Mouse (Mus musculus) G1E-ER4 (cell line): Measurements from ENCODE around the gene 2310011J03Rik. TPM values are rescaled to one million over a fixed set of nuclear protein-coding genes. Genes with fewer than 3 reads are reported as not detected.

Experiments
- GATA1 ChIP-seq: IDR thresholded peaks from one replicate; pipeline ENCODE4 v1.8.0; 2012; ENCODE audit warnings: low read length, inconsistent platforms
- polyA plus RNA-seq: library from polyadenylated mRNA; stranded (reverse); fragments of >175 nt; gene quantifications from 2 replicates; pipeline ENCODE4 v1.2.3, GENCODE M21; 2012

2310011J03Rik gene
- polyA plus RNA-seq, result 99.6 and 132 TPM in 2 replicates

DNA sequence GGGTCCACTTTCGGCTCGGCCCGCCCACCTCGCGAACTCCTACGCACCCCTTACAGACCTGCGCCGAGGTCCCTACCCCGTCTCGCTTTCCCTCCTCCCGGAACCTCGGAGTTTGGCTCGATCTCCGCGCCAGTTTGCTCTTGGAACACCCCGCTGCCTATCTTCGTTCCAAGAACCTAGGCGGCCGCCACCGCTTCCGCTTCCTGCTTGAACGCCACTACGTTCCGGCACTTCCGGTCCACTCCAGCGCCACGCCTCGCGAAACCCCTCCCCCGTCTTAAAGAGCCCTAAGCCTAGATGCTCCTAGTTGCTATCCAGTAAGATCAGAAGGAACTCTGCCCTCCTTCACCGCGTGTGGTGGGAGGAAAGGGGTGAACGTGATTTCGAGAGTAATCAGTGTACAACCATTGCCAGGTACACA lies at the start of gene 2310011J03Rik:
Gene 2310011J03Rik (minus strand): TSS at position 198 of the 421 bp plus-strand sequence.
- no peak for TF ChIP-seq GATA1

DNA sequence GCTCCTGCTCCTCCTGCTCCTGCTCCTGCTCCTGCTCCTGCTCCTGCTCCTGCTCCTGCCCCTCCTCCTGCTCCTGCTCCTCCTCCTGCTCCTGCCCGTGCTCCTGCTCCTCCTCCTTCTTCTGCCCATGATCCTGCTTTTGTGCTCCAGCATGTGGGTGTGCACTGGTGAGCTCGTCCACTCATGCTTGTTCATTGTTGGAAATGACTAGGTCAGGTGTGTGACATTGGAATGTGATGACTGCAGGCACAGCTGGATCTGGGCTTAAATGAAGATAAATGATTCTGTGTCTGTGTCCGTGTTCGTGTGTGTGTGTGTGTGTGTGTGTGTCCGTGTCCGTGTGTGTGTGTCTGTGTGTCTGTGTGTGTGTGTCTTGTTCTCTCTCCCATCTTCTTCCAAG lies 48.1 kb upstream of the 2310011J03Rik start:
- no peak for TF ChIP-seq GATA1

DNA sequence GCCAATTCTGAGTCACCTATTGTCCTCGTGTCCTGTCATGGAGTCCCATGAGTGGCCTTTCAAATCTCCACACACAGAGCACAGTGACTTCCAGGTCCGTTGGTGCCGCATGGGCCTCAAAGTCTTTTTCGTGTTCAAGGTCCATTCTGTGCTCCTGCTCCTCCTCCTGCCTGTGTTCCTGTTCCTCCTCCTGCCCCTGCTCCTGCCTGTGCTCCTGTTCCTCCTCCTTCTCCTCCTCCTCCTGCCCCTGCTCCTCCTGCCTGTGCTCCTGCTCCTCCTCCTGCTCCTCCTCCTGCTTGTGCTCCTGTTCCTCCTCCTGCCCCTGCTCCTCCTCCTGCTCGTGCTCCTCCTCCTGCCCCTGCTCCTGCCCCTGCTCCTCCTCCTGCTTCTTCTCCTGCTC lies 47.6 kb upstream of the 2310011J03Rik start:
- TF ChIP-seq GATA1, result no peak

DNA sequence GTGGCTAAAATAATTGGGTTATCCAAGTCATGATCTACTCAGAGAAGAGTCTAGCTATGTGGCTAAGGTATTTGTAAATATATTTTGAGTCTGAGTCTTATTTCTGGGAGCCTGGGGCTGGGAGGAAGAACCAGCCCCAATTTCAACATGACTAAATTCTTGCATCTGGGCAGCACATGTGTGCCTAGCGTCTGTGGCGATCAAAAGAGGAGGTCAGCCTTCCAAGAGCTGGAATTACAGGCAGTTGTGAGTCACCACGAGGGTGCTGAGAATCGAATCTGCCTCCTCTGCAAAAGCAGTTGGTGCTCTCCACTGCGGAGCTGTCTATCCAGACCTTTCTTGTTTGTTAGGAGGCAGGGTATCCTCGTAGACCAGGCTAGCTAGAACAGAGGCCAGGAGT lies 45.4 kb upstream of the 2310011J03Rik start:
- TF ChIP-seq GATA1, result no peak

DNA sequence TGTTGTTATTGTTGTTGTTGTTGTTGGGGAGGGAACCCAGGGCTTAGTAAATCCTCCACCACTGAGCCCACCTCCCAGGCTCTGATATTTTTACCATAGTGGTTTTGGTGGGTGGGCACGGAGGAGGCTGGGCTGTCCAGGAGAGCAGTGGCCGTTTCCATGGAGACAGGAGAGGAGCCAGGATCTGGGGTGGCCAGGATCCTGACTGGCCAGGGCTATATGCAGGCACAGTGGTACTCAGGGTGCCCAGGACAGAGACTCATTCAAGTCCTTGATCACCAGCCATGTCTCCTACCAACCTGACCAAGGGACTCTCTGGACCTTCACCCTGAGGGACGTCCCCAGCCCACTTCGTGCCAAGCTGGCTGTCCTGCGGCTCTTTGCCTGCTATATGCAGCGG lies 43.4 kb upstream of the 2310011J03Rik start:
- TF ChIP-seq GATA1, result no peak

DNA sequence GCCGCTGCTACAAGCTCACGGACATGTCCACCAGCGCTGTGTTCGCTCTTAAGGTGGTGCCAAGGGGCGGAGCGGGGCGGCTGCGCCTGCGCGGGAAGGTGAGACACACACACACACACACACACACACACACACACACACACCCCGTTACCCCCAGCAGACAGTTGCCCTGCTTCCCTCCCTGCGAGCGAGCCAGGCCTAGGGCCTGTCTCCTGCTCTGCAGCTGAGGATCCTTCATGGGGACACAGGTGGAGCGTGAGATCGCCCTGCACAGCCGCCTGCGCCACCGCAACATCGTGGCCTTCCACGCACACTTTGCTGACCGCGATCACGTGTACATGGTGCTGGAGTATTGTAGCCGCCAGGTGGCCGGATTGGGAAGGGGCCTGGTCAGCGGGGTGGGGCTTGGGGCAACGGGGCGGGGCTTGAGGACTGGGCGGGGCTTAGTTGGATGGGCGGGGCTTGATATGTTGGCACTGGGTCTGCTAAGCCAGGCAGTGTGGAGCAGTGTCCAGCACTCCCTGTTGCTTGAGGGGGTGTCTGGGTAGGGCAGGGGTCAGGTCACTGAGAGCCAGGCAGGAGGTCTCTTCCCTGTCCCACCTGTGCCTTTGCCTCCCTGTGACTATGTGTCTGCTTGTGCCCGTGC lies 37.8 kb upstream of the 2310011J03Rik start:
- no peak for TF ChIP-seq GATA1

DNA sequence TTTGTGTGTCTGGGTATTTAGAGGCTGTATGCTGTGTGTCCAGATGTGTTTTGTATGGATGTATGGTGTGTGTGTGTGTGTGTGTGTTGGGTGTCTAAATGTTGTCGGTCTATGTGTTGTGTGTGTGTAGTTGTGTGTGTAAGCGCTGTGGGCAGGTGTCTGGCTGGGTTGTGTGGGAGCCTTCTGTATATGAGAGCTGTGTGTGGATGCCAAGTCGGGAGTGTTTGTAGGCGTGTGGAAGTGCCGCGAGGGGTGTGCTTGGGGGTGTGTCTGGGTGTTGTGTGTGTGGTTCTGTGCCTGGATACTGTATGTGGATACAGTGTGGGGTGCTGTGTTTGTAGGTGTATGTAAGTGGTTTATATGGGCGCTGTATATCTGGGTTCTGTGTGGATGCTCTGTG lies 37.0 kb upstream of the 2310011J03Rik start:
- no peak for TF ChIP-seq GATA1

DNA sequence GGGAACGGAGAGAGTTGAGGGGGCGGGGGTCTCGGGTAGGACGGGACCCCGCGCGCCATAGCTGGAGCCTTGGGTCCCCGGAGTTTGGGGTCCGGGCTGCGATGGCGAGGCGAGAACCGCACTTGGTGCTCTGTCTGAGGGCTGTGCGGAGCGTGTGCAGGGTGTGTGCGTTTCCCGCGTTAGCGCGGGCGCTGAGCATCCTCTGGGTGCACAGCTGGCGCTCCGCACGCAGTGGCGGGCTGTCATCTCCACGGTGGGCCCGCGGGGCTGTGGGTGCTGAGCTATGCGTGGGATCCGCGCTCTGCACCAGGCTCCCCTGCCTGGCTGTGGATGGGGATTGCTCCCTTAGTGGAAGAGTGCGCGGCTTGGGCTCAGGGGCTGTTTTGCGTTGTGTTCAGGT lies 36.4 kb upstream of the 2310011J03Rik start:
- no peak for TF ChIP-seq GATA1

DNA sequence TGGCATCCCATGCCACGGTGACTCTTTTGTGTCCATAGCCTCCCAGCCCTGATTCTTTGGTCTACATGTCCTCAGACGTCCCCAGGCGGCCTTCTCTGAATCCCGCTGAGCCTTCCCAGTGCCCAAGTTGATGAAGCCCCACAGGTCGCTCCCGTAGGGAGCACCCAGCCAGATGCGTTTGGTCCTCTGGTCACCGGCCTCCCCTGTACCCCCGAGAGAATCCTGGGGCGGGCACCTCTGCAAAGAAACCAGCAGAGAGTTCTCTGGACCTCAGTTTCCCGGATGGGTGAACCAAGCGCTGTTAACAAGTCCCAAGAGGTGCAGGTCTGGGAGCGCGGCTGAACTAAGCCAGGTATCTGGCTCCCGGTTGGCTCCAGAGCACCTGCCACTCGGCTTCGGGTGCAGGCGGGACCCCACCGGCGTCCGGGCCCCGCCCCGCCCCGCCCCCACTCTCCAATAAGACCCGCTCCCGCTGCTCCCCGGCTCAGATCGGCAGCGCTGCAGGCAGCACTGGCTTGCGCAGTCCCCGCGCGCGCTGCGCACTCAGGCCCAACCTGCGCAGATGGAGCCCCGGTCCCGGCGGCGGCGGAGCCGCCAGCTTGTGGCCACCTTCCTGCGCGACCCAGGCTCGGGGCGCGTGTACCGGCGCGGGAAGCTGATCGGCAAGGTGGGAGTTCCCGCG lies 35.8 kb upstream of the 2310011J03Rik start, which contains the start of gene Plk5:
Gene Plk5 (plus strand): TSS at position 459 of the 682 bp plus-strand sequence.
- no peak for TF ChIP-seq GATA1

DNA sequence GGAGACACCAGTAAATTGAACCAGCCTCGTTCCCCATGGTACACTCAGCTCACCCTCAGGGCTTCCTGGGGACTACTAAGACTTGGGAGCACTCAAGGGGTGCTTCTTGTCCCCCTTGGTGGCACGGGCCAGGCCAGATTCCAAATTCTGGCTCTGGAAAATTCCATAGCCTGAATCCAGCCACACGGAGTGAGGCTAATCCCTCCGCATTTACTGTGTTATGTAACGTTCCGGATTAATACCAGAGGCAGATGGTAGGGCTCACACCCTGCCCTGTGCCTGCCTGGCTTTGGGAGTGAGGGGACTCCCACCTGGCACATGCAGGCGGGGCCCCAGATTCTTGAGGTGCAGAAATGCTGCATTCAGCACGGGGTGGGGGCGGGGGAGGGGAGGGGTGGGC lies 35.1 kb upstream of the 2310011J03Rik start:
- TF ChIP-seq GATA1, result no peak

DNA sequence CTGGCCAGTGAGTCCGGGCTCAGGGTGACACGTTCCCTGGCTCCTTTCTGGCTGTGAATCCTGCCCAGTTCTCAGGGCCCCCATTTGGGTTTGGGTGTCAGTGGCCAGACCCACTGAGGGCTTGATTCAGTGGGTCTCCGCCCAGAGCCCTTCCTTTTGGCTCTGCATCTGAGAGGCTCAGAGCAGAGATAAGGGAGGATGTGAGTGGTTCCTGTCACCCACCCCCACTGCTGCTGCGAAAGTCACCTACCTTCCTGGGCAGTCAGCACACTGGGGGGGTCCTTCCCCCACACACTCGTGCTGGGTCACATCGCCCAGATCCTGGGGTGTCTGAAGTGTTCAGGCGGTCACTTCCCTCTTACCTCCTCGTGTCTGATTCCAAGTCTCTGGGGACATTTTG lies 32.4 kb upstream of the 2310011J03Rik start:
- TF ChIP-seq GATA1, result no peak

DNA sequence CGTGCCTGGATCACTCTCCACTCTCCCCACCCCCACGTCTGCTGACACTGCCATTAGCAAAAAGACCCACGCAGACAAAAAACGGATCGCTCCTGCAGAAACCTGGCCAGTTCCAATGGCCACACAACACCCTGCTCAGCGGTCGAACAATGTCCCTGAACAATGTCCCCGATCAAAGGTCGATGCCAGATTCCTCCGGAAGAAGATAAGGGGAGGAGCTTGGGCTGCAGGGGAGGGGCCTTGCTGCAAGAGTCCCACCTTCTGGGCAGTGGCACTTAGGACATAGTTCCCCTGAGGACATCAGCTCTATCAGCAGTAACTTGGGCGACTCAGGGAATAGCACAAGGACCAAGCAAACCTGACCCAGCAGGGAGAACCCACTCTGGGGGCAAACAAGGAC lies 31.6 kb upstream of the 2310011J03Rik start:
- TF ChIP-seq GATA1, result no peak

DNA sequence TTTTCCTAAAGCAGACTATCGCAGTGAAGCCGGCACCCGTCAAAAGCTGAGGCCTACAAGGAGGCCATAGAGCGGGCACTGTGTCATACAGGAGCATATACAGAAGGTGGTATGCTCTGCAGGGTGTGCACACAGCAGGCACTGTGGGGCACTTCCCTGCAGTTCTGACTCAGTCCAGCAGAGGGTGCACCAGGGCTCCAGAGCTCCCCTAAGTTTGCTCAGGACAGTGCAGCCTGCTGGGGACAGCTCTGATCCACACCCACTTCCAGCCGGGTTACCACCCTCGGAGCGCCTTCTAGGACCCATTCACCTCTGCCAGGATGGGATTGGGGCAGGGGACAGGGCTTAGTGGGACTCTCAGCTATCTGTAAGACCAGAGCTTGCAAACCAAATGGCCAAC lies 30.0 kb upstream of the 2310011J03Rik start:
- no peak for TF ChIP-seq GATA1

DNA sequence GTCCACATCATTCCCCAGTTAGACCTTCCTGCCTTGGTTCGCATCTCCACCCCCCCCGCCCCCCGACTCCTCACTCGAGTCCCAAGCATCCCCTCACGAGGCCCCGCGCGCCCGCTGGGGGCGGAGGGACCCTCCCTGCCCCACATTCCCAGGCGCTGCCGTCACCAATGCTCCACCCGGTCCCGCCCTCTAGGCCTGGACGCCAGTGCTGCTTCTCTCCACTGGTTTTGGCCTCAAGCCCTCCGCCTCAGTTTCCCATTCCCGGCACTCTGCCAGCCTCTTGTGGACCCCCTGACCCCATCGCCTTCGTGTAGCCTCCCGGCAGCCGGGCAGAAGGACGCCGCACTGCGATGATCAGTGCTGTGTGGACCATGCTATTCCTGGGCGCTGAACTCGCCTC lies 28.6 kb upstream of the 2310011J03Rik start:
- no peak for TF ChIP-seq GATA1

DNA sequence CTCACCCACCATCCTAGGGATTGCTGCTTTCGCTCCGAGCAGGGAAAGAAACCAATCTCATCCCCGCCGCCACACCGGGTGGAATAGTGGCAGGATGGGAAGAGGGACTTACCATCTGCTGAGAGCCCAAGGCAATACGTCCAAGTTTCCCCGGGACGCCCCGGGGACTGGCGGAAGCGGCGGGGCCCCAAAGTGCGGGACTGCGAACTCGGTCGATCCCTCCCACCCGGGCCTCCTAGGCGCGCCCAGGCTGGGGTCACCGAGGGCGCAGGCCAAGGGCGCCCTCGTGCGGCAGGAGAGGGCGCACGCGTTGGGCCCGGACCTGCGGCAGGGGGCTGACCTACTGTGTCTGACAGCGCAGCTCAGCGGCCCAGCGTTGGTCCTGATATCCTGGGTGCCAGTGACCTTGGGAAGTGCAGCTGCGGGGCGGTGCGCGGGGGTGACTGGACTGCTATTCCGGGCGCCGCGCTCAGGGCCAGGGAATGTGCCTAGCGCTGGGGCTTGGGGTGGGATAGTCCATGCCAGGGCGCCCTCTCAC lies 28.0 kb upstream of the 2310011J03Rik start, which contains the start of gene Adamtsl5:
Gene Adamtsl5 (minus strand): TSS at position 169 of the 538 bp plus-strand sequence.
- TF ChIP-seq GATA1, result no peak

DNA sequence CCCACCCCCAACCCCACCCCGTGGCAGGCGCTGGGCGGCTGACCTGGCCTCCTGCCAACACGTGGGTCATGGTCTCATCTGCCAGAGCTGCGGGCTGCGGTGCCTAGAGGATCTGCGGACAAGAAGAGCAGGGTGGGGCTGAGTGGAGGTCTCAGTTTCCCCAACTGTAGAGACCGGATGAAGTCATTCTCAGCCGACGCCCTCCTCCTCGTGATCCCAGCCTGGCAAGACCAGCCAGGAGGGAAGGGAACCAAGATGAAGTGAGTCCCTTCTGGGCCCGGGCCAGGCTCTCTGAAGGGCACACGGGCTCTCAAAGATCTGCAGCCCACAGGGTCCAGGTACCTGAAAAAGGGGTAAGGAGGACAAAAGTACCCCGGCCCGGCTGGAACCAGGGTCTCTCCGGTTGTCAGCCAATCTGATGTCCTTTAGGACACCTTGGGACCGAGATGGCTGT lies 27.2 kb upstream of the 2310011J03Rik start:
- TF ChIP-seq GATA1, result no peak

DNA sequence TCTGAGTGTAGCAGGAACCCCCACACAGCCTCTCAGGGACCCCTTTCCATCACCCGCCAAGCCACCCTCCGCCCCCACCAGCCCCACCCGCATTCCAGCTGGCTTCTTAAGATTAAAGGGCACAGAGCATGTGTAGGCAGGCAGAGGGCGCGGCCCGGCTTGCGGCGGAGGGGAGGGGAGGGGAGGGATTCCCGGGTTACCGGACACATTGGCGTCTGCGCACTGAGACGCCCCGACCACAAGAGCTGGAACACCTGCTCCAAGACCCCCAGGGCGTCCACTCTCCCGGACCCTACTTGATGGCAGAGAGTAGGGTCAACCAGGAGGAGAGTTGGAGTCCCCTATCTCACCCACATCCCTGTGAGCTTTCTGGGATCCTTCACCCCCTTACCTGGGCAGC lies 24.8 kb upstream of the 2310011J03Rik start:
- no peak for TF ChIP-seq GATA1
